Mouse (Mus musculus): ENCODE measurements around the gene Sox13.

DNA sequence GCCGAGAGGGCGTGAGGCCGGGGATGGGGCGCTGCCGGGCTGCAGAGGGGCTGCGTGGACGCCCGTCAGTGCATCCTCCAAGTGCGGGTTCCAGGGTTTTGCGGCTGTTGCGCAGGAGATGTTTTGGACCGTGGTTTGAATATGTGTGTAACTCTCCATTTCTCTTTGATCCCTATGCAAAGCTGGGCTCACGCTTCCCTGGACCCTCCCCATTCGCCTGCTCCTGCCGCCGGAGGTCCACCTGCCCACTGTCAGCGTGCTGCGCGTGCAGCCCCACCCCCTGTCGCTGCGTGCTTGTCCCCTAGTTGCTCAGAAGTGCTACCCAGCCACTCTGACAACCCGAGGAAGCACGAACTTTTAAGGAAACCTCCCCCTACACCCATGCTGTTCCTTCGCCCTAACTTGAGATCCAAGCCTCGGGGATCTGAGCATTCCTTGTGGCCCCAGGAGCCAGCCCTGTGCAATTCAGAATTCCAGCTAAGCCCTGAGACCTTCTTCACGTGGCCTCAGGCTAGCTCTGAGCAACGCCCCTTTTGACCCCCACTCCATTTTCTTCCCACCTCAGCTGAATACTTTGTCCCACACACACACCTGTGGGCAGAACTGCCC, 60.1 kb downstream of the Sox13 start:
- TF ChIP-seq CTCF (conservative IDR thresholded peaks at IDR 0.05 in 1 of 2, IDR thresholded peaks at IDR 0.05 in 1 of 2; ENCODE audit: low read depth in 2 of 2, low read length in 2 of 2) (no peak), POLR2AphosphoS2 (IDR thresholded peaks at IDR 0.05; ENCODE audit: low read depth, low read length) (no peak), EP300 (IDR thresholded peaks at IDR 0.05; ENCODE audit: low read length) (no peak), SMC3 (IDR thresholded peaks at IDR 0.05; ENCODE audit: low read depth, low read length) (no peak), CHD1 (IDR thresholded peaks at IDR 0.05; ENCODE audit: low read depth, low read length) (no peak), ZKSCAN1 (IDR thresholded peaks at IDR 0.05; ENCODE audit: borderline replicate concordance, low read depth, low read length) (no peak), USF1 (IDR thresholded peaks at IDR 0.05; ENCODE audit: low read depth, low read length) (no peak), POLR2A (IDR thresholded peaks at IDR 0.05; ENCODE audit: low read depth, low read length) (no peak), ETS1 (conservative IDR thresholded peaks at IDR 0.05; ENCODE audit: low read depth, low read length) (no peak), ZNF384 (IDR thresholded peaks at IDR 0.05; ENCODE audit: low read depth, low read length) (no peak), E2F4 (IDR thresholded peaks at IDR 0.05; ENCODE audit: insufficient replicate concordance, low read depth, low read length) (no peak)

Measured in CH12.LX (cell line).